Mouse (Mus musculus): ENCODE results near the gene Gjb5. TPM values are rescaled to one million over a fixed set of nuclear protein-coding genes. Genes with fewer than 3 reads are reported as not detected.

Gjb5 gene
- total RNA-seq, 1 experiment from 2014 or later, result not detected

GRCm38 (mm10) chr4:127306915-127307314, 51.1 kb downstream of the Gjb5 start:
- DNase-seq, result no peak

Other genes with a start within 250 kb of the Gjb5 start
- gene Tmem35b, start 234.5 kb downstream of the Gjb5 start, total RNA-seq (2021), result 26.2 and 30.3 TPM in 2 replicates
- gene Dlgap3, start 189.0 kb downstream of the Gjb5 start, total RNA-seq (2021), result 4.5 and 6.0 TPM in 2 replicates
- 48.8 and 55.9 TPM in 2 replicates for gene Smim12, start 114.4 kb downstream of the Gjb5 start, total RNA-seq (2021)
- 2.2 and 3.0 TPM in 2 replicates for gene Gja4, start 44.1 kb downstream of the Gjb5 start, total RNA-seq (2021)
- gene Gjb3, start 27.3 kb downstream of the Gjb5 start, total RNA-seq (2021), result not detected in 2 replicates
- not detected in 2 replicates for gene Gjb4, start 4.1 kb downstream of the Gjb5 start, total RNA-seq (2021)